Mouse (Mus musculus) gastrocnemius, postnatal 36 days (tissue): ENCODE measurements around the gene 1700069L16Rik. TPM values are rescaled to one million over a fixed set of nuclear protein-coding genes. Genes with fewer than 3 reads are reported as not detected.

Experiments
- DNase-seq, 2 experiments: peaks; one replicate each; pipeline ENCODE4 v3.0.0; 2022
- intact Hi-C: fragments of 180-260 bp; cut with DNase I; formaldehyde crosslinking; loops from one replicate; pipeline ENCODE4 v1.15.1; 2025
- long read RNA-seq, 2 experiments: library from polyadenylated mRNA; stranded (forward); transcript quantifications; one replicate each; pipeline ENCODE4 v2.0.0; 2021
- total RNA-seq, 2 experiments: library from RNA; stranded (reverse); gene quantifications; 2 replicates each; pipeline ENCODE4 v1.2.3; 2021

1700069L16Rik gene
- total RNA-seq = not detected
- long read RNA-seq, experiment 1 = 0 reads
- long read RNA-seq, experiment 2 = 0 reads

DNA sequence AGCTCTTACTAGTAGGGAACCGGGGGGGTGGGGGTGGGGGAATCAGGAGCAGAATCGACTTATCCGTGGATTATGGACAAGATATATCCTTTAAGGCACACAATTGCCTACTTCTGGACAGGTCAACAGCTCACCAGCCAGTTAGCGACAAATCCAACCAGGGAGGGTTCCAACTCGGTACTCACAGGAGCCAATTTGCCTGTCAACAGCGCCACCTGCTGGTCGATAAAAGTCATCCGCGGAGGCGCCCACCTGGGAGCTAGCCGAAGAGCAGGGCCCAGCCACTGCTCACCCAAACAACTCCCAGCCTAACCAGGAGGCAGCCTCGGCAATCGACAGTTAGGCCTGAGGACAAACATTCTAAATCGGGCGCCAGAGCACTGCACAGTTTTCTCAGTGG, at the start of gene 1700069L16Rik:
Gene 1700069L16Rik, minus strand, starts transcription at position 327 of the 400 bp plus-strand sequence.
- DNase-seq = peak; percentile 66 to 74
- intact Hi-C loops = loop anchor here (1.0 to 5.0 kb wide), 3 partner anchors 137 to 358 kb away; no protein-coding TSS in a partner anchor

- intact Hi-C loops = loop anchor here (5.0 kb wide), 1 partner anchor 184 kb away; no protein-coding TSS in a partner anchor
- DNase-seq = peak; percentile 84
Measured at GRCm38 (mm10) chr5:113773664-113774063, 49.1 kb upstream of the 1700069L16Rik start.

- DNase-seq = no peak
- intact Hi-C loops = loop anchor here (5.0 kb wide), 1 partner anchor 184 kb away; no protein-coding TSS in a partner anchor
Measured at GRCm38 (mm10) chr5:113772905-113773519, 48.4 kb upstream of the 1700069L16Rik start.

DNA sequence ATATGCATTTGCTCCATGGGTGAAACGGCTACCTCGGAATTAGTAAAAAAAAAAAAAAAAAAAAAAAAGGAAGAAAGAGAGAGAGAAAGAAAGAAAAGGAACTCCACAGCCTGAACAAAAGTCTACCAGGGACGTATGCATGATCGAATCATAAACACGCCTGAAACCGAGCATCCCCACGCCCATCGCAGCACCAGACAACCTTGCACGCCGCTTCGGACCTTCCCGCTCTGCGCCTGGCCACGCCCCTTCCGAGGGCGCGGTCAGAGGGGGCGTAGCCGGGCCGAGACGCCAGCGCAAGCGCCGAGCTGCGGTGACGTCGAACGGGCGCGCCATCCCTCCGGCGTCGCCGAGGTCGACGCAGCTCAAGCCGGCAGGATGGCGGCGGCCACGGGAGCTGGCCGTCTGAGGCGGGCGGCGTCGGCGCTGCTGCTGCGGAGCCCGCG, 47.9 kb upstream of the 1700069L16Rik start, which contains the start of the genes Sart3 and Iscu:
Gene Sart3, minus strand, starts transcription at position 61 of the 446 bp plus-strand sequence.
Gene Iscu, plus strand, starts transcription at position 299 of the 446 bp plus-strand sequence.
- intact Hi-C loops = loop anchor here (5.0 kb wide), 1 partner anchor 185 kb away; no protein-coding TSS in a partner anchor

GRCm38 (mm10) chr5:113771213-113772162, 46.9 kb upstream of the 1700069L16Rik start:
- intact Hi-C loops = loop anchor here (2.0 to 5.0 kb wide), 2 partner anchors 35 to 186 kb away; no protein-coding TSS in a partner anchor
- DNase-seq = peak; percentile 72 to 85

More for the DNA sequence above, 47.9 kb upstream of the 1700069L16Rik start, which contains the start of the genes Sart3 and Iscu:
- peak; percentile 90 for DNase-seq

DNA sequence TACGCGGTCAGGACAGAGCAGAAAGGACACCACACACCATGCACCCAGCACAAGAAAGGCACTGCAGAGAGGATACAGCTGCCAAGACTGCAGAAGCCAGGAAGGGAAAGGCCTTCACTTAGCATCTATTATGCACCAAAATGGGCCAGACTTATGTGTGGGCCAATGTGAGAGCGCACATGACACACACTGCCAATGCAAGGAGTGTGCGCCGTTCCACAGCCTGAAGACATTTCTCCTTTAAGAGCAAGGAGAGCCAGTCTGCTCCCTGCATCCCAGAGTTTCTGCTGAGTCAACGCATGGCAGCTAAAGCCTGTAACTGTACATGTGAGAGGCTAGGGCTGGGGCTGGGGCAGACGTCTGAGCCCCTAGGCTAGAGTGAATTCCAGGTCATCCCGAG, 44.2 kb upstream of the 1700069L16Rik start:
- no peak for DNase-seq
- intact Hi-C loops = no loop called here

- intact Hi-C loops = no loop called here
- DNase-seq = no peak
Measured at GRCm38 (mm10) chr5:113765641-113766526, 41.3 kb upstream of the 1700069L16Rik start.

DNA sequence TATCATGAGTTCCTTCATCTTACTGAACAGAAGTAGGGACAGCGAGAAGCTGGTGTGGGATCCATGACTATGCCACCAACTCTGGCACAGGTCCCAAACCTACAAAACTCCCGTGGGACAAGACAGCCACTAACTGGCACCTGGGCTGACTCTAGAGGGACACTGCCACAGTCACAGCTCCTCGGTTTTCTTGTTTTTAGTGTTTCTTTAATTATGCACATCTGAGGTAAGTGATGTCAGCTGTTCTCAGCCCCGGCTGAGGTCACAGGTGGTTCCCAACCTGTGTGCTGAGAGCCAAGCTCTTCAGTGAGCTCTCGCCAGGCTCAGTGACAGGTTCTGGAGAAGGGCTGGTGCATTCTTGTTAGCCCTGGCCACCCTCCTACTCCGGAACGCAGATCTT, 39.9 kb upstream of the 1700069L16Rik start:
- no peak for DNase-seq
- intact Hi-C loops = no loop called here

DNA sequence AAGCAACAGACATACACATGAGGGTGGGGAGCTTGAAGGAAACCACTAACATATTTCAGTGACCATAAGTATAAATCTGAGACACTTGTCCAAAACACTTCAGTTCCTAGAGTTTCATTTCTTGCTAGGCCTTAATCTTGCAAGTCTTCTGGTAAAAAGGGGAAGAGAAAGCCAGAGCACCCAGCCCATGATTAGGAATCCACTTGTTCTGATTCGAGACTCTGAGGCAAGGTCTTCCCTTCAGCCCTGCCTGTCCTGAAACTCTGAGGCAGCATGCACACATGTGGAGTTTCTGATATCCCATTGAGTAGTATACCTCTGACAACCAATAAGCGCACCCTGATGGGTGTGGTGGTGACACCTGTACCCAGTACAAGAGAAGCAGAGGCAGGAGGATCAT, 37.0 kb upstream of the 1700069L16Rik start:
- DNase-seq = no peak
- intact Hi-C loops = no loop called here

GRCm38 (mm10) chr5:113755347-113756030, 30.9 kb upstream of the 1700069L16Rik start:
- intact Hi-C loops = no loop called here
- no peak for DNase-seq

DNA sequence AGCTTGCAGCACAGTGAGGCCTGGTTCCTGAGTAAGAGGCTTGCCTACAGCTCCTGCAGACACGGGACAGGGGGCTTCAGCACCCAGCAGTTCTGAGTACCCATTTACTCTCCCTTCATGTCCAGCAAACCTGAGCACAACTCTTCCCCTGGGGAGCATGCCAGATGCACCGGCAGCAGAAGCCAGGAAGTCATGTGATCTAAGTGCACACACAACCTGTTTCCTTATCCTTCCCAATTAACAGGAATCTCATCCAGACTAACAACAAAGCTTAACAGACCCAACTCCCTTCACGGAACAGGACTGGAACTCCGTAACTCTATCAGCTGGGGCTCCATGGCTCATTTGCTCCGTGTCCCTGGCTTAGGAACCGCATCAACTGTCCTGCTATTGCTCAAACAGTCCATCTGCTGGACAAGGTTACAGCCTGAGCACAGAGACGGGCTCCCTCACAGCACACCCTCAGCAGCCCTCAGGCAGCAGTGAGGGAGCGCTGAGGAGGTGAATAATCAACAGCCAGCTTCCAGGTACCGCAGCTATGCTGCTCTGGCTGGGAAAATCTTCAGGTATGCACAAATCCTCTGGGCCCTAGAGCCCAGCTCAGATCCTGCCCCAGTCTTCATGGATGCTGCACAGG, 27.1 kb upstream of the 1700069L16Rik start:
- intact Hi-C loops = no loop called here
- DNase-seq = no peak

GRCm38 (mm10) chr5:113748556-113749331, 24.2 kb upstream of the 1700069L16Rik start:
- DNase-seq = no peak
- intact Hi-C loops = no loop called here

GRCm38 (mm10) chr5:113747629-113748028, 23.1 kb upstream of the 1700069L16Rik start:
- intact Hi-C loops = no loop called here
- no peak for DNase-seq

DNA sequence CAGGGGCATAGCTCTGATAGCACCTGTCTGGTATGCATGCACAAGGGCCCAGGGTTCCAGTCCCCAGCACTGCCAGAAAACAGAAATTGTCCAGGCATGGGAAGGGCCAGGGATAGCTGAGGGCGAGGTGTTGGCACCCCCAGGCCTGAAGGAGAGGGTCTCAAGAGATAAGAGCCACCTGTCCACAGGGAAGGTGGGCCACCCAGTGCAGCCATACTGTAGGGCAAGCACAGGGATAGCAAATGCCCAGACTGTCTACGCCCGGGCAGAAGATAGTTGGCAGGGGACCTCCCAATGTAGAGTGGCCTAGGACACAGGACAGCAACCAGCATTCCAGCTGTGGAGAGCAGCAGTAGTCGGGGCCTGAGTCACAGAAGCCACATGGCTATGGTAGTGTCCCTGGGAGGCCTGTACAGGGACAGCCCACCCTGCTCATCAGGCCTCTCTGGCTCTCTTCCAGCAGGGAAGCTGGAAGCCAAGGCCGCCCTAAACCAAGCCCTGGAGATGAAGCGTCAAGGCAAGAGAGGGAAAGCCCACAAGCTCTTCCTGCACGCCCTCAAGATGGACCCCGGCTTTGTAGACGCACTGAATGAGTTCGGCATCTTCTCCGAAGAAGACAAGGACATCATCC, 13.2 kb upstream of the 1700069L16Rik start:
- DNase-seq = no peak
- intact Hi-C loops = loop anchor here (2.0 kb wide), 1 partner anchor 33 kb away; no protein-coding TSS in a partner anchor

GRCm38 (mm10) chr5:113736522-113737164, 12.1 kb upstream of the 1700069L16Rik start:
- DNase-seq = no peak
- intact Hi-C loops = loop anchor here (2.0 kb wide), 1 partner anchor 34 kb away; no protein-coding TSS in a partner anchor

DNA sequence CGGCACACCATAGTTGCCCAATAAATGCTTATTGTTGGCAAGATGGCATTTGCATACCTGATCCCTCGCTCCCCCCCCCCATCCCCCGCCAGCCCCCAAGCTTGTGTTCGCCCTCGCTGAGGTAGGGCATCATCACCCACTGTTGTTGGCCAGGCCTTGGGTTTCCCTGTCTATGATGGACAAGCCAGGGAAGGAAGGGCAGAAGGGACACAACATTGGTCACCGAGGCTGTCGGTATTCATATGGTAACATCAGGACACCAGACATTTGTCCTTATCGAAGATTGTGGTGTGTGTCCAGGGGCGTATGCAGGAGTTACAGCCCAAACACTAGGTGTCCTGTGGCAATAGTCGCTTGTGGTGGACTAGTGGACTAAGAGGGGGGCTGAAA, 11.5 kb upstream of the 1700069L16Rik start:
- intact Hi-C loops = loop anchor here (2.0 kb wide), 1 partner anchor 35 kb away; no protein-coding TSS in a partner anchor
- no peak for DNase-seq
